Mouse (Mus musculus) bone marrow, adult 2 months (tissue): ENCODE data around the gene Endou.

Source experiments
- CTCF ChIP-seq: fragments of 200-500 bp; IDR thresholded peaks from 2 replicates; pipeline ENCODE4 v1.5.1; 2011; ENCODE audit warnings: low read length, control low read depth; ENCODE audit not compliant: control insufficient read depth, insufficient read depth
- POLR2A ChIP-seq: fragments of 200-500 bp; IDR thresholded peaks from 2 replicates; pipeline ENCODE4 v1.6.1; 2011; ENCODE audit warnings: low read depth, mild to moderate bottlenecking, control low read depth, low read length, borderline replicate concordance; ENCODE audit not compliant: control insufficient read depth

DNA sequence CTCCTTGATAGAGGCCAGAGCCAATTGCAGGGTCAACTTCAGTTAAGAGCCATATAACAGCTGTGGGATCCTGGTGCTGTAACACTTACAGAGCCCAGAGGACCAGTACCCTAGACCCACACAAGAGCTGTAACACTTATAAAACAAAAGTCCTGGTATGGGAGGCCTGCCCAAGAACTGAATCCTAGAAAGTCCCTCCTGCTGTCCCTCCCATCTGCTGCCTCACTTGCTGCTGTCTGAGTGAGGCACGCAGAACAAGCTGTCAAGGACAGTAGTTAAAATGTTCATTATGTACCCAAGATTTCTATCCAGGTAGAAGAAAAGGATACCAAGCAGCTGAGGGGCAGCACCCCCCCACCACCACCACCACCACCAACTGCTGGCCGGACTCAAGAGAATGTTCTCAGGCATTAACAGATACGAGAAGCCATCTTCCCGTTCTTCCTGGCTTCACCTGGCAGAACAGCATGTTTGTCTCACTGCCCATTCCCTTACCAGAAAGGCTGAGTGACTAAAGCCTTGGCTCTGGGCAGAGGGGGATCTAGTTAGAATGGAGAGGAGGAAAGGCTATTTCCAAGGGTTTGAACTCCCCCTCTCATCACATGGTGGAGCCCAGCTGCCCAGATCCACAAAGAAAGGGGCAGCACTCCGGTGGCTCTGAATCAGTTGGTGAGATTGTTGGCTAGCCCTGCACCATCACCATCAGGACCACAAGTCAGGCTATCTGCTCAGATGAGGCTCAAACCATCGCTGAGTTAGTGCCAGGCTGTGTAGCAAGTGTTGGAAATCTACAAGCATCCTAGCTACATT is 7.4 kb downstream of the Endou start:
- TF ChIP-seq POLR2A (no peak), CTCF (no peak)
